Mouse (Mus musculus): Measurements from ENCODE around the gene Runx1.

GRCm38 (mm10) chr16:92739071-92739793 is 86.7 kb downstream of the Runx1 start:
- TF ChIP-seq CTCF (conservative IDR thresholded peaks at IDR 0.05; ENCODE audit: insufficient read depth, insufficient read length, low read depth, low read length) = no peak
- TF ChIP-seq POLR2A (IDR thresholded peaks at IDR 0.05; ENCODE audit: low read depth, low read length) = no peak

Data from kidney, adult 2 months (tissue).